Mouse (Mus musculus): ENCODE results near the gene Nav2. TPM values are rescaled to one million over a fixed set of nuclear protein-coding genes. Genes with fewer than 3 reads are reported as not detected.

Gene Nav2
- polyA plus RNA-seq, 1 experiment from 2014 or later = 19.7 TPM

DNA sequence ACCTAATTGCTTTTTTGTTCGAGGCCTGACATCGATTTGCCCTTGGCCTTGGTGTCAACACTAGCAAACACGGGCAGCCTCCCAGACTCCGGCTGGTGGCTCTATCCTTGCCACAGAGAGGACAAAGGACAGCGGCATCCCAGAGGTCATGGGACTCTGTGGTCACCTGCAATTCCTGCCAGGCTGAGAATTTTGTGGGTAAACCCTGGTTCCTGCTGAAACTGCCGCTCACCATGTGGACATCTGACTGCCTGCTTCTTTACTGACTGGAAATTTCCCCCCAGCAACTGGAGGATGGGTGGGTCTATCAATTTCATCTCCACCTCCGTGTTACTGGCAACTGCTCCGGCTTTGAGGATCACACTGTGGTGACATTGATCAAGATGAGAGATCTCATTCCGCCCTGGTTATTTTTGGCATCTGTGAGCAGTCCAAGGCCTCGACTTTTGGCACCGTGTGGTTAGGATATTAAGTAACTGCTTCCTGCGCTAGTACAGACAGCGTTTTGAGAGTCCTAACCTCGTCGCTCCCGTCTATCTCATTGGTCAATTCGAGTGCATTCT is 489.0 kb downstream of the Nav2 start:
- Histone ChIP-seq H3K4me3 (ENCODE audit: low read depth, low read length) (no peak overlapping the region), H3K4me1 (ENCODE audit: insufficient read depth) (0 out of 2 replicates have a peak, but pooled peaks cover 4% of the 10 kb centered on the region), H3K27ac (ENCODE audit: low read depth) (no peak overlapping the region), H3K9ac (no peak overlapping the region), H3K9me3 (ENCODE audit: low read depth, low read length) (no peaks in the 10 kb centered on the region), H3K27me3 (ENCODE audit: insufficient read depth, low read length) (no peaks in the 10 kb centered on the region), H3K36me3 (ENCODE audit: insufficient read depth) (no peaks in the 10 kb centered on the region), H3K4me2 (no peak overlapping the region)
- TF ChIP-seq CTCF (IDR thresholded peaks at IDR 0.05; ENCODE audit: low read depth) = no peak
- WGBS = 66% methylated on average over 17 of the region's 17 CpGs
- ATAC-seq (ENCODE audit: insufficient read depth) (no peak), DNase-seq (no peak)

DNA sequence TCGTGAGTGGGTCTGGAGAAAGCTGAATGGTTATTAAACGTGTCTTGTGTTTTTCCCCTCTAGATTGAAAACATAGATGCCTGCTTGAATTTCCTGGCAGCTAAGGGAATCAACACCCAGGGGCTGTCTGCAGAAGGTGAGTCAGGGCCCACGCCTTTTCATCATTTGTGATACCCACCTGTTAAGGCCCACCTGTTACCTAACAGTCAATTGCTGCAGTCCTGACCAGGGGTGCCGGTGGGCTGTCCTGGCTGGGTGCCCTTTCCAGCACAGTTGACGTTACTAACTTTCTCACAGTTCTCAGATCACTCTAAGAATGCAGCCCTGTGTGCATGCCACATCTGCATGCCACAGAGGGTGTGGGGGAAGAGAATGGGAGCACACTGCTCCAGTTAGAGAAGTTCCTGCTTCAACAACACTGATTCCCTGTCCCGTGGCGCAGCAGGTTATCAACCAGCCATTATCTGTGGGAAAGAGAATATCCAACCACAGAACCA is 489.6 kb downstream of the Nav2 start:
- TF ChIP-seq CTCF (IDR thresholded peaks at IDR 0.05; ENCODE audit: low read depth) = no peak
- H3K9ac ChIP-seq = no peak overlapping the region
- H3K4me1 ChIP-seq (ENCODE audit: insufficient read depth) = no peaks in the 10 kb centered on the region
- ATAC-seq (ENCODE audit: insufficient read depth) (no peak), DNase-seq (no peak)
- H3K27ac ChIP-seq (ENCODE audit: low read depth) = no peak overlapping the region
- H3K4me2 ChIP-seq = no peak overlapping the region
- H3K9me3 ChIP-seq (ENCODE audit: low read depth, low read length) = no peaks in the 10 kb centered on the region
- H3K4me3 ChIP-seq (ENCODE audit: low read depth, low read length) = no peak overlapping the region
- WGBS = 65% methylated on average over 7 of the region's 7 CpGs
- H3K36me3 ChIP-seq (ENCODE audit: insufficient read depth) = no peaks in the 10 kb centered on the region
- H3K27me3 ChIP-seq (ENCODE audit: insufficient read depth, low read length) = no peaks in the 10 kb centered on the region

DNA sequence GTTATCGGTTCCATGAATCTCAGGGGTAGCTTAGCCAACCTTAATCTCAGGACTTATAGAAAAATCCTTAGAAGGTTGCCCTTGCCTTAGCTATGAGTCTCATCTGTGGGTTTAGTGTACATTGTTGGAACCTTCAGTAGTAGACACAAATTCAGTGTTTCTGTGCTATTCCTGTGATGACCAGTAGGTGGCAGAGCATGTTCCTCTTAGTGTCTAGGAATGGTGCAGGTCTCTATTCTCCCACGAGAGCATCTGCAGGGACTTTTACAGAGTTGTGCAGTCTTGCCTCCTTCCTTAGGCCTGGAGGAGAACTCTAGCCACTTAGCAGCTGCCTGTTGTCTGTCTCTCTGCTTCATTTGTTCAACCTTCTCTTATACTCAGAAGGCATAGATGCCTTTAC is 490.8 kb downstream of the Nav2 start:
- no peaks in the 10 kb centered on the region for H3K27me3 ChIP-seq (ENCODE audit: insufficient read depth, low read length)
- H3K9ac ChIP-seq = no peak overlapping the region
- DNase-seq = peak; percentile 92
- no peak overlapping the region for H3K27ac ChIP-seq (ENCODE audit: low read depth)
- 34% methylated on average over 2 of the region's 2 CpGs for WGBS
- TF ChIP-seq CTCF (IDR thresholded peaks at IDR 0.05; ENCODE audit: low read depth) = peak; percentile 96
- H3K4me3 ChIP-seq (ENCODE audit: low read depth, low read length) = no peak overlapping the region
- H3K9me3 ChIP-seq (ENCODE audit: low read depth, low read length) = no peaks in the 10 kb centered on the region
- H3K4me1 ChIP-seq (ENCODE audit: insufficient read depth) = no peaks in the 10 kb centered on the region
- H3K36me3 ChIP-seq (ENCODE audit: insufficient read depth) = no peaks in the 10 kb centered on the region
- no peak overlapping the region for H3K4me2 ChIP-seq
- ATAC-seq (ENCODE audit: insufficient read depth) = peak; percentile 38; the same call in 1 of the 2 replicates

DNA sequence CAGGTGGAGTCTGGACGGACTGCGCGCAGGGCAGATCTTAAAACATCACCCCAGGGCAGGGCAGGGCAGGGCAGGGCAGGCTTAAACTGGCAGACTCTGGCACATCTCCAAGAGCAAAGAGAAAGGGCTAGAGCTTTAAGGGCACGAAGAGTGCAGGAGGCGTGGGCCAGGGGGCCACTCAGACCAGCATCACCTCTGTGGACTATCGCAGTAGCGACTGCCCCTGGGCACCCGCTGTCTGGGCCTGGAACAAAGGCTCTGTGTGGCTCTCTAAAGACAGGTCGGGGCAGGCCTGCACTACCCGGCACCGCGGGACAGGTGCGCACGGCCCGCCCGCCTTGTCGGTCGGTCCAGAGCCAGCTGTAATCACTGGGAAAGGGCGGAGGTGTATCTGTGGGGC is 491.9 kb downstream of the Nav2 start:
- WGBS = 72% methylated on average over 19 of the region's 19 CpGs
- no peaks in the 10 kb centered on the region for H3K9me3 ChIP-seq (ENCODE audit: low read depth, low read length)
- H3K27me3 ChIP-seq (ENCODE audit: insufficient read depth, low read length) = no peaks in the 10 kb centered on the region
- DNase-seq (no peak), ATAC-seq (ENCODE audit: insufficient read depth) (peak; percentile 36; the same call in 1 of the 2 replicates)
- no peak overlapping the region for H3K4me3 ChIP-seq (ENCODE audit: low read depth, low read length)
- H3K9ac ChIP-seq = no peak overlapping the region
- no peak overlapping the region for H3K4me2 ChIP-seq
- H3K27ac ChIP-seq (ENCODE audit: low read depth) = no peak overlapping the region
- no peaks in the 10 kb centered on the region for H3K4me1 ChIP-seq (ENCODE audit: insufficient read depth)
- TF ChIP-seq CTCF (IDR thresholded peaks at IDR 0.05; ENCODE audit: low read depth) = no peak
- H3K36me3 ChIP-seq (ENCODE audit: insufficient read depth) = no peaks in the 10 kb centered on the region

DNA sequence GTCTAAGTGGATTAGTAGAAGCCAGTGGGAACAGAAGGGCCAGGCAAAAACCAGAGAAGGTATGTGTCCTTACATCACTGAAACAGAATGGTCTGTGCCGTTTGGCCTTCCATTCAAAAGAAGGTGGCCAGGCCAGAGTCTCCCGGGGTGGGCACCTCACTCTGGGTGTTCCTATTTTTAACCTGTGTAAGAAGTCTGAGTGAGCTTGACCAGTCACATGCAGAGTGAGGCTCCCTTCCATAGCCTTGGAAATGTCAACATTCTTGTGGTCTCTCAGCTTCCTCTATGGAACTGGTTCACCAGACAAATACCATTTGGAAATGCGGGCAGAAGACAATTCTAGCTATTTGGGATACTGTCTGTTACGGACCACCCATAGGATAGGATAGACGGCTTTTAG is 494.0 kb downstream of the Nav2 start:
- Histone ChIP-seq H3K9ac (no peak overlapping the region), H3K27me3 (ENCODE audit: insufficient read depth, low read length) (no peaks in the 10 kb centered on the region), H3K27ac (ENCODE audit: low read depth) (no peak overlapping the region), H3K9me3 (ENCODE audit: low read depth, low read length) (no peaks in the 10 kb centered on the region), H3K4me3 (ENCODE audit: low read depth, low read length) (no peak overlapping the region), H3K36me3 (ENCODE audit: insufficient read depth) (no peaks in the 10 kb centered on the region), H3K4me1 (ENCODE audit: insufficient read depth) (no peaks in the 10 kb centered on the region), H3K4me2 (no peak overlapping the region)
- 81% methylated on average over 5 of the region's 5 CpGs for WGBS
- DNase-seq (no peak), ATAC-seq (ENCODE audit: insufficient read depth) (no peak)
- TF ChIP-seq CTCF (IDR thresholded peaks at IDR 0.05; ENCODE audit: low read depth) = no peak

DNA sequence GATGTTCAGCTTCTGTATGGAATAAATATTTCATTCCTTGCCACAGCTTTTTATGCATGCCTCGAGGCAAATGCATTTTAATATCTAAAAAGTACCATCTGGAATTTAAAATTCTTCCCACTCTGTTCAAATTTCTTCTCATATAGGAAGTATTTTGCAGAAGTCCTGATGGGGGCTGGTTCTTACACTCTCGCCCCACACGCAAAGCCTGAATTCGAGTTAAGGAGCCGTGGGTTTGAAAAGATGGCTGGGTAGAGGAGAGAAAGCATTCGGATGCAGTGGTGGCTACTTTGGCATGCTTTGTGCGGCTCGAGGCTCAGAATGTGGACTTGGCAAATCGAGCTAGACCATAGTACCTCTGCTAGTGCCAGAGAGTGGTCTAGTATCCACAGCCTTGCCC is 499.2 kb downstream of the Nav2 start:
- 85% methylated on average over 9 of the region's 9 CpGs for WGBS

DNA sequence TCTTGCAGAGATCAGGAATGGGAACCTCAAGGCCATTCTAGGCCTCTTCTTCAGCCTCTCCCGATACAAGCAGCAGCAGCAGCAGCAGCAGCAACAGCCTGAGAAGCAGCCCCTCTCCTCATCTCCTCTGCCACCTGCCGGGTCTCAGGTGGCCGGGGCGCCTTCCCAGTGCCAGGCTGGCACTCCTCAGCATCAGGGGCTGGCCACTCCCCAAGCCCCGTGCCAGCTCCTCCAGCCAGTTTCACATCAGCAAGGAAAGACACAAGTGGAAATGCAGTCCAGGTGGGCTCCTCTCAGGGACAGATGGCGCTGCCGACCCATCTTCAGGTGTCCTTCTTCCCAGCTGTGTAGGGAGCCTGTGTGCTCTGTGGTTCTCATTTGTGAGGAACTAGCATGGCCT is 500.1 kb downstream of the Nav2 start:
- no peaks in the 10 kb centered on the region for H3K9me3 ChIP-seq (ENCODE audit: low read depth, low read length)
- ATAC-seq (ENCODE audit: insufficient read depth) = no peak
- no peaks in the 10 kb centered on the region for H3K36me3 ChIP-seq (ENCODE audit: insufficient read depth)
- H3K4me1 ChIP-seq (ENCODE audit: insufficient read depth) = 0 out of 2 replicates have a peak, but pooled peaks cover 2% of the 10 kb centered on the region
- no peak overlapping the region for H3K9ac ChIP-seq
- no peak overlapping the region for H3K4me2 ChIP-seq
- WGBS = 82% methylated on average over 7 of the region's 7 CpGs
- H3K4me3 ChIP-seq (ENCODE audit: low read depth, low read length) = no peak overlapping the region
- H3K27ac ChIP-seq (ENCODE audit: low read depth) = no peak overlapping the region
- no peak for TF ChIP-seq CTCF (IDR thresholded peaks at IDR 0.05; ENCODE audit: low read depth)
- H3K27me3 ChIP-seq (ENCODE audit: insufficient read depth, low read length) = no peaks in the 10 kb centered on the region
- no peak for DNase-seq

More for the DNA sequence above, 499.2 kb downstream of the Nav2 start:
- H3K9me3 ChIP-seq (ENCODE audit: low read depth, low read length) = no peaks in the 10 kb centered on the region
- TF ChIP-seq CTCF (IDR thresholded peaks at IDR 0.05; ENCODE audit: low read depth) = no peak
- ATAC-seq (ENCODE audit: insufficient read depth) (no peak), DNase-seq (no peak)
- no peak overlapping the region for H3K27ac ChIP-seq (ENCODE audit: low read depth)
- no peaks in the 10 kb centered on the region for H3K27me3 ChIP-seq (ENCODE audit: insufficient read depth, low read length)
- no peak overlapping the region for H3K4me3 ChIP-seq (ENCODE audit: low read depth, low read length)
- H3K4me1 ChIP-seq (ENCODE audit: insufficient read depth) = 0 out of 2 replicates have a peak, but pooled peaks cover 2% of the 10 kb centered on the region
- H3K36me3 ChIP-seq (ENCODE audit: insufficient read depth) = no peaks in the 10 kb centered on the region
- no peak overlapping the region for H3K9ac ChIP-seq
- no peak overlapping the region for H3K4me2 ChIP-seq
